Mouse (Mus musculus) c-Kit-positive CD71-positive TER-119-positive erythroid progenitor cells, embryonic 14.5 days (primary cell): ENCODE measurements at regions not wholly inside any gene's neighbourhood (a gene's known extent, or its start where the extent isn't known, plus 50 kb on each side); places are given as distances from the start of the nearest gene placed in this dataset.

ENCODE experiments used
- DNase-seq: peaks from one replicate; pipeline ENCODE4 v3.0.0-alpha.2; 2013; ENCODE audit warnings: low spot score

DNA sequence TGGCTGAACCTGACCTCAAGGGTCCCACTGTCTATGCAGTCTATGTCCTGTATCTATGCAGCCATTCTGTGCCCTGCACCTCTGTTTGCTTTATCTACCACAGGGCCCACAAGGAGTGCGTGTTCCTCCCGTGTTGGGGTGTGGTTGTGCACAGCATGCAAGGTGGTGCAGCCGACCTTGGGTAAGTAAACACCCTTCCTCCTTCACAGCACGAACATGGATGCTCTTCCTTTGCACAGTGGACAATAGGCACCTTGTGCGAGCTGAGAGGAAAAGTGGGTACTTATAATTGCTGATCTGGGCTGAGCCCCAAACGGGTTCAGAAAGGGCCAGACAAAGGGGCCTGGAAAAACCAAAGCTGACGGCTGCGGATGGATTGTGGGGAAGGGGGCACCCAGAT, 91.3 kb upstream of the 1600014C23Rik start:
- no peak for DNase-seq

DNA sequence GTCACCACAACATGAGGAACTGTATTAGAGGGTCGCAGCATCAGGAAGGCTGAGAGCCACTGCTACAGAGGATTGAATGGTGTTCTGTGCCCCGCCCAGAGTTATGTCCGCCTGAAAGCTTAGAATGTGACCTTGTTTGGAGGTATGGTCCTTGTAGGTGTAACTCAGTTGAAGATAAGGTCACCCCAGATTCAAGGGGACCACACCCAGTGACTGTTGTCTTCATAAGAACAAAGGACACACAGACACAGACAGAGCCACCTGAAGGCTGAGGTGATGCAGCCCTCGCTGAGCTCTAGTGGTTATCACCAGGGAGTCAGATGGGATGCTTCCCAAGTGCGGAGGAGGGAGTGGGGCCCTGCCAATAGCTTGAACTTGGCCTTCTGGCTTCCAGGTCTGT, 89.9 kb upstream of the 1600014C23Rik start:
- DNase-seq = no peak

DNA sequence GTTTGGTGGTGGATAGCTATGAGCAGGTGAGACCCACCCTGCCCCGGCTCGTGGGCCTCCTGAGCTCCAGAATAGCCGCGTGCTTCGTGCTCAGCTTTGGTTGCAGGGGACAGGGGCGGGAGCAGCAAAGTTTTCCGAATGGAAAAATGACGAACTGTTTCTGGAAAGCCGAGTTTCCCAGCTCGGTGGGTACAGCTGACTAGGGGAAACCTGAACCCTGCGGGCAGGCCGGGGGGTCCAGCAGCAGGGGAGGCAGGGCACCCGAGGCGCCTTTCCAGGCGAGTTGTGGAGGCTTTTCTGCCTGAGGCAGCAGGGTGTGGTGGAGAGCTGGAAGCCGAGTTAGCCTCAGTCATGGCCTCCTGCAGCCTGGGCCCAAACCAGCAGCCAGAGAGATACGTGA, 88.8 kb upstream of the 1600014C23Rik start:
- no peak for DNase-seq

DNA sequence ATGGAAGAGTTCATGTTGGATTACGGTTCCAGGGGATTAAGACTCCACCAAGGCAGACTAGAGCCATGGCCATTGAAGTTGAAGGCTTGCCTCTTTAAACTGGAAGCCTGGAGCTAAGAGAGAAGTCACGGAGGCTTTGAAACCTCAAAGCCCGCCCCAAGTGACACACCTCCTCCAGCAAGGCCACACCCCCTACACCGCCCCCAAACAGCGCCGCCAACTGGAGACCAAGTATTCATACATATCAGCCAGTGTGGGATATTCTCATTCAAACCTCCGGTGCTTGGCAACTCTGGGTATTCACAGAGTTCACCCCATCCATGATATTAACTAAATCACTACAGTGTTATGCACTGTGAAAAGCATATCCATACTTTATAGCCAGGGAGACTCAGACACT, 87.7 kb upstream of the 1600014C23Rik start:
- DNase-seq = no peak

DNA sequence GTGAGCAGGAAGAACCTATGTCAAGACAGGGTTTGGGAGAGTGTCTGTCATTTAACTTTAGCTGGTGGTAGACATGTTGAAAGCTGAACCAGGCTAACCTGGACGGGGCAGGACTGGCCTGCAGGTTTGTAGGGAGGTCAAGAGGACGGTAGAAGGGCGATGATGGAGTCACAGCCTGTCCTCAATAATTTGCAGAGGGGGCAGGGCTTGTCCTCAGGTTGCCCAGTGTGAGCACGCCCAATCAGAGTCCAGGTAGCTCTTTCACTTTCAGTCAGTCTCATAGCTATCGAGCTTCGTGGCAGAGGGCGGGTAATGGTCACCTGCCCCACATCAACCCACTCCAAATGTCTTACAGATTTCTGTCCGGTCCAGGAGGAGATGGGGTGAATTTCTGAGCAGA, 85.5 kb upstream of the 1600014C23Rik start:
- DNase-seq = no peak

DNA sequence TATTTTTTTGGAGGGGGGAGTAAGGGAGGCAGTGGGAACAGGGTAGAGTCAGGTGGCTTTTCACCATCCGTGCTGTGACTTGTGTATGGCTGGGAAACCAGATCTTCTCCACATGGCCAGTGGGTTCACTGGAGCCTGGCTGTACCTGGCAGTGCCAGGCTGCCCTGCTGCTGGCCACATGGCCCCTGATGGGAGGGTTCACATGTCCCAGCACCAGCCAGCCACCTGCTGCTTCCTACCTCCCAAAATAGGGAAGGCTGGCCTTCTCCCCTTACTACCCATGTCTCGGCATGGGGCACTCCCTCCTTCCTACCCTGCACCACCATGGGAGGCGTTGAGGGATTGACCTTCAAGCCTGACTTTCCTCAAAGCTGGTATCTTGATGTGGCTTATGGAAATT, 82.9 kb upstream of the 1600014C23Rik start:
- DNase-seq = no peak

DNA sequence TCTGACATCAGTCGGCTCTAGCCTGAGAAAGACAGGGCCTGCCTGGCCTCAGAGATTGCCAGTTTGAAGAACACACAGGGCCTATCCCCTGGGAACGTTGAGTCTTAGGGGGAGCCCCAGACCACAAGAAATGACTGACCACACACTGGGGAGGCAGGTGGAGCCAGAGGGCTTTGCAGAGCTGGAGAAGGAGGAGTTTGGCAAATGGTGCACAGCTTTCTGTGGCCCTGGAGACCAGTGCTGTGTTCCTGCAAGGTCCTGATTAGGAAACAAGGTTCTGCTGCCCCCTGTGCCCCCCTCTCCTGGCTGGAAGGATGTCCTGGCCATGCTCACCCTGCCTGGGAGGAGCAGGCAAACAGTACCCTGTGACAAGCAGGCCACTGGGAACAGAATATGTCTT, 82.2 kb upstream of the 1600014C23Rik start:
- DNase-seq = no peak

DNA sequence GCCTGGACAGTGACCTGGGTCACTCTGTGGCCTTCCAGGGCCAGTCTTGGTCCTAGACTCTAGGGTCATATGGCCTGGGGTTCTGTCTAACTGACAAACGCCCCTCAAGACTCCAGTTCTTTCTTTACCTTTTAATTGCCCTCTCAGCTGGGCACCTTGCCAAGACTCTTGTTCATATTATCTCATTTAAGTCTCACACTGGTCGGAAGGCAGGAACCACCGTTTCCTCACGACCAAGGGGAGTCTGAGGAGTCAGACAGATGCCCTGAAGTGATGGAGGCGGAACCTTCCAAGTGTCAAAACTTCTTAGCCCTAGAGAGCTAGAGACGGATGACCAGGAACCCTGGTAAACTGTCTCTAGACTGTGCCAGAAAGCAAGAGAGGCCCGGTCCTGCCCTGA, 81.7 kb upstream of the 1600014C23Rik start:
- DNase-seq = no peak

DNA sequence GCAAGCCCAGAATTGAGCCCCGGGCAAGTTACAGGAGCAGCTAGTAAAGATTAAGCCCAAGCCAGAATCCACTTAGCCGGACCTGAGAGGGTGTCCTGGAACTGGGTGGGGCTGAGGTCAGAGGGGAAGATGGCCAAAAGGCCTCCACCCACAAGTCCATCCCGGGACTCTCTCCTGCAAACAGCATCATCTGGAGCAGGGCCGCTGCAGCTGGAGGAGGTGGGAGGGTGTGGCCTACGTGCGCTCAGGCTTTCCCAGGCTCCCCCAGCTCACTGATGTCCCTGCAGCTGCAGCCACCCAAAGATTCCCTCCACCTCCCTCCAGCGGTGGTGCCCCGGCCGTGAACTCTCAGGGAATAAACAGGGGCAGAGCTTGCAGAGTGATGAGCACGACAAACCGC, 80.9 kb upstream of the 1600014C23Rik start:
- no peak for DNase-seq

DNA sequence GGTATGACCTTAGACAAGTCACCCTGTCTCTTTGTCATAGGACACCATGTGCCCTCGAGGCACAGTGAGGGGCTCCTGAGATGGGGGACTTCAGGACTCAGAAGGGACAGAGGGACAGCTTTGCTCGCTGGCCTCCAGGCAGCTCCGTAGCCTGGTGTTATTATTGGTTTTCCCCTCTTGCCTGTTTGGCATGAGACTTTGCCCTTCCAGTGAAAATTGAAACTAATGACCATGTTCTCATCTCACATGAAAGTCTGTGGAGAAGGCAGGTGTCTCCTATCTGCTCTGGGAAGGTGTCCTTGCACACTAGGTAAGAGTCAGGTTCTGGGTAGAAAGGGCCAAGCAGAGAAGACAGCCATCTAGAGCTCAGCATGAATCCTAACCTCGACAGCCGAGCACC, 80.3 kb upstream of the 1600014C23Rik start:
- DNase-seq = no peak

DNA sequence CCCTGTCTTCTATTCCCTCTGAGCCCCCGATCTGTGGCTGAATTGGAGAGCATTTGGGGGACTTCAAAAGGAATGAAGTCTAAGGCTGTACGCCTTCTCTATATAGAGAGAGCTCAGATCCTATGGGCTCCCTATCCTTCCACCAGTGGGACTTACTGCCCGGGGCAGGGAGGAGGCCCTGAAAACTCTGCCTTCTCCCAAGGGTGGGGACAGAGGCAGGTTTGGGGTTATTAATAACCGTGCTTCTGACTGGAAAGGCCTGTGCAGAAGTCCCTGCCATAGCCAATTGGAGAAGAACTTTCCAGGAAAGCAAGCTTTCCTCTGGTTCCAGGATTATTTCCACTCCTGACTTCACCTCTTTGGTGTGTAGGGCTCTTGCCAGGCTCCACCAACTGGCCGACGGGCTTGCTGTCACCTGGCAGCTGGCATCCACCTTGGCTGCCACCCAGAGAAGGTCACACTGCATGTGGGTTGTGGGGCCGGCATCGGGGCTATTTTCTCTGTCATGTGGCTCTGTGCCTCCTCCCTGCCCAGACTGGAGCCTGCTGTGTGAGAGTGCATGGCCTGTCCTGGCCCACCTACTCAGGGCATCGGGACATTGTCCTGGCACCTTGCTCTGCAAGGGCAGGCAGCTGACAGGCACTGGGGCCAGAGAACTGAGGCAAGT, 78.8 kb upstream of the 1600014C23Rik start:
- no peak for DNase-seq

DNA sequence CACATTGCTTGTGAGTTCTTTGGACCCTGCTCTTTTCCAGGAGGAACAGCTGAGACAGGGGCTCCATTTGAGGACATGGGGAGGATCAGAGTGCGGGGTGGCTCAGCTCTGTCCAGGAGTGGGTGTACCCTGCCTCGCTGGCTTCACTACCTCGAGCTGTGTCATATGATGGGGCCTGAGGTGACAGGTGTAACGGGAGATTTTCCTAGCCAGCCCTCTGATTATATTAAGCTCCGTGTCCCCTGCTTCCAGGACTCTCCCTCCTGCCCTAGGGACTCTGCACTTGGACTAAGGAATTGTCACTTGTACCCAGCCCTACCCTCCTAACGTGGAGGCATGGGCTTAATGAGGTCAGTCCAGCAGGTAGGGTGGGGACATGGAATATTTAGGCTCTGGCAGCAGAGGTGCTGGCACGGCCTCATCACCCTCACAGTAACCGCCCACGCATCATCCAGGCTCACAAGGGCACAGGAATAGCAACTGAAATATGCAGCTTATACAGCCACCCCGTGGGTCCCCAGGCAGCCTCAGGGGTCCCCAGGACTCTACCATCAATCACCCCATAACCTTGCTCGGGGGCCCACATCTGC, 78.1 kb upstream of the 1600014C23Rik start:
- DNase-seq = no peak

DNA sequence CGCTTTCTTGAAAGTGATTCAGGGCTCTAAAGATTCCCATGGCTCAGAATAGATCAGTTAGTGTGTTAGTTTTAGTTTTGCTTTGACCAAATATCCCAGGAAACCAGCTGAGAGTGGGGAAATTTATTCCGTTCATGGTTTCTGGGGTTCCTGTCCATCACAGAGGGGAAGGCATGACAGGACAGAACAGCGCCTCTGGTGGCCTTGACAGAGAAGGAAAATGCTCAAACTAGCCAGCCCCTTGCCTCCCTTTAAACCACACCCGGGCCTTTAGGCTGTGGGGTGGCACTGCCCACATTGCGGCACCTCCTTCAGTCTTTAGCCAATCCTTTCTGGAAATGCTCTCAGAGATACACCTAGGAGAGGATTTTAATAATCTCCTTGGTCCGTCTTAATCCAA, 76.1 kb upstream of the 1600014C23Rik start:
- no peak for DNase-seq

DNA sequence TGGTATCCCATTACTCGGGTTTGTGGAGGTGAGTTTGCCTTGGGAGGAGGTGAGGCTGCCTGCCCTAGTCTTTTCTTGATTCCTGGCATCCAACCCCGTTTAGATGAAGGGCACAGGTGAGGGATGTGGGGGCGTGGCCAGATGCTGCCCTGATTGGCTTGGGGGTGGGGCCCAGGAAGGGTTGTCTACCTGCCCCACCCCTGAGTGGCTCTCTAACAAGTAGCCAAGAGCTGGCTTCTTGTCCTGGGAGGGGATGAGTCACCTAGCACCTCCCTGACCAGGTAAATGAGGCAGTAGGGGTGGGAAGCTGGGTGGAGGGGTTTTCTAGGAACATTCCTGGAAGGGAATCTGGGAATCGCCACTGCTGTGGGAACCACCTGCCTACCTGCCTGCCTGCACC, 74.7 kb upstream of the 1600014C23Rik start:
- DNase-seq = no peak

DNA sequence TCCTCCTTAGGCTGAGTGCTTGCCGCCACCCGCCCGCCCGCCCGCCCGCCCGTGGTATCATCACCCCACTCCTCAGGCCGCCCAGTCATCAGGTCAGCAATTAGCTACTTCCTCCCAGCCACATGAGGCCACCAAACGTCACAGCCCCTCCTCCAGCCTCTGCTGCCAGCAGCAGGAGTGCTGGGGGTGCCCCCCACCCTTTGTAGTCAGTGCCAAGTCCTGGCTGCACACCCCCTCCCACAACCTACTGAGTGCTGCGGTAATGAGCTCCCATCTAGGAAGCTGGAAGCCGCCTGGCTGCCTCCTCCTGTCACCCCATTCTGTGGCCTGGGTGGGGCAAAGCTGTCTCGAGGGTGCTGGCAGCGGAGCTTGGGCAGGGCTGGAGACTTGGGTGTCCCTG, 73.8 kb upstream of the 1600014C23Rik start:
- no peak for DNase-seq

DNA sequence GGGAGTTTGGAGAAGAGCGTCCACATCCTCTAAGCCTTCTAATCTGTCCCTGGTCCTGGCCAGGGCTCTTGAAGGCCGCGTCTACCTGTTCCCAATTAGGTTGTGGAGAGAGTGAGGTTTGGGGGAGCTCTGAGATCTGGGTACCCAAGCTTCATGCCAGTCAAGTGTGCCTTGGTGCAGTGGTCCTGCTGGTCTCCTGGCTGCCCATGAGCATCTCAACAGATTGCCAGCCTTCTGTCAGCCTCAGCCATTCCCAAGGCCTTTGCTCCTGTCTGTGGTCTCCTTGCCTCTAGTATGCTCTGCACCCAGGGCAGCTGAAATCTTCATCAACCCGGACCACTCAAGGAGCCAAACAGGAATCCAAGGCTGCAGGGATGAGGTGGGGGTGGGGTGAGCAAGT, 73.2 kb upstream of the 1600014C23Rik start:
- DNase-seq = no peak

DNA sequence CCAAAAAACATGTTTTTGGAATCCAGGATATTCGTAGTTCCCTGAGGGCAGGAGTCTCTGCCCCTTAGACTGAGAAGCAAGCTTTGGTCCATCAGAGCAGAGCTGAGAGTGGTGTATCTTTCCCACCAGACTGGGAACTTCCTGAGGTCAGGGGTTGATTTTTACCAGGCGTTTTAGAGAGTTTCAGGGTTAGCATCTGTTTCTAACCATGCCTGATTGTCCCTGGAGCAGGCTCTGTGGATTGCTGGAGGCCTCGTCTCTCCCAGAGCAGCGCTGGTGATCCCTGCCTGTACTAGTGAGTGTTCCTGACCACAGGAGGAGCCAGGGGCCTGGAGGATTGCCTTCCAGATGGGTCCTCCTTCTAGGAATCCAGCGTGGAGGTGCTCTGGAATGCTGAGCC, 72.8 kb upstream of the 1600014C23Rik start:
- no peak for DNase-seq

DNA sequence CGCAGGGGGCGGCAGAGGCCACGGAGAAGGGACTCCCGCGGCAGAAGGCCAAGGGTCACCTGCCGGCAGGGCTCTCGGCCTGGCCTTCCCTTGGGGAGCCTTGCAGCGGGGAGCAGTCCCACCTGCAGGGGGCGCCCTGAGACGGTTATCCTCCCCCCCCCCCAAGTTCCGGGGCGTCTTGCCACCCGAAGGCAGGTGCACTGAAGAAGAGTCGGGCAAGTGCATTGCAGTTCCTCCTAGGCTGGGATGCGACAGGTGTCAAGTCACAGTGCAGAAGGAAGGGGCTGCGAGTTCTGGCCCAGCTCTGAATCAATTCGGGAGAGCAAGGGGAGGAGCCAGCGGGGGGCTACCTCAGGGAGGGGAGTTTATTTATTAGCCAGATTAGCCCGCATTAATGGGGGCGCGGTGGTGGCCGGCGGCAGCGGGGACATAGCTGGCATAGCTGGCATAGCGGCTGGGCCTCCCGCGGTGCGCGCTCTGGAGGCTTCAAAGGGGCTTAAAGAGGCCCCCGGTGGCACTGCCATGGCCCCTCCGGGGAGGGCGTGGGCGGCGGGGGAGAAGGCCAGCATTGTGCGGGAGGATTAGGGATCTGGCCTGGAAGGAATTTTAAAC, 71.9 kb upstream of the 1600014C23Rik start:
- no peak for DNase-seq

DNA sequence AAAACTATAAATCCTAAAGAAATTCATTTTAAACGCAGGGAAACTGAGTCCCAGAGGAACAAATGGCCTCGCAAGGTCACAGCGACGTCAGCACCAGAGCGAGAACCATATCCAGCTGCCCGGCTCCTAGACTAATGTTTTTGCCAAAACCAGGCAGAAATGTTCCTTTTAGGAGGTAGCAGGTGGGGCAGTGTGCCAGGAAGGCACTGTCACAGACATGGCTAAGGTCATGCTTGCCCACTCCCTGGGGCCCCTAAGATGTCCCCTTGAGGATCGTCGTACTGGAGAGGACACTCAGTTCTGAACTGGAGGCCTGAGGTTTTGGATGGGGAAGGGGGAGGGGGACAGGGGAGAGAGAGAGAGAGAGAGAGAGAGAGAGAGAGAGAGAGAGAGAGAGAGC, 69.7 kb upstream of the 1600014C23Rik start:
- no peak for DNase-seq

DNA sequence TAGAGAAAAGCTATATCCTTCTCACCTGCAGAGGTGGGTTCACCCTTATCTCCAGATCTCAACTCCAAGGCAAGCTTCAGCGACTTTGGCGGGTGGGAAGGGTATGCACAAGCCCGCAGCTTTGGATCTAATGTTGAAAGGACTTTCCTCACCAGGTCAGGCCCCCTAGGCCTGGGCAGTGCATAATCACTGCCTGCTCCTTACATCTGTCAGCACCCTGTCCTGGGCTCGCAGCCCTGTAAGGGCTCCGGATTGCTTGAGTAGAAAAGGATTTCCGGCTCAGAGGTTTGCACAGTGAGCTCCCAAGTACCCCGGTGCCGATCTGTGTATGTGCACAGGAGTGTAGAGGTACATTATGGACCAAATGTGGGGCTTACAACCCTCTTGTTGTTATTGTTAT, 68.8 kb upstream of the 1600014C23Rik start:
- DNase-seq = no peak

DNA sequence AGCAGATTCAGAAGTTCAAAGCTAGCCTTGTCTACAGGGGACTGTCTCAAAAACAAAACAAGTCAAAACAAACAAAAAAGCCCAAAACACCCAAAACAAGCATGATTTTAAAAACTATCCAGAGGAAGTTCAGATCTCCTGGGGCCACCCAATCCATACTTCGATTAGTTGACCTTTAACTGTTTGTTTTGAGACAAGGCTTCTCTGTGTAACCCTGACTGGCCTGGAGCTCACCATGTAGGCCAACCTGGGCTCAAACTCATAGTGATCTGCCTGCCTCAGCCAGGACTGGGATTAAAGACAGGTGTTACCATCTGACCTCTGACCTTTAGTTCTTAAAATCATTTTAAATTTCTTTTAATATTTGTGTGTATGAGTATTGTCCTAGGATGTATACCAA, 66.1 kb upstream of the 1600014C23Rik start:
- DNase-seq = no peak

DNA sequence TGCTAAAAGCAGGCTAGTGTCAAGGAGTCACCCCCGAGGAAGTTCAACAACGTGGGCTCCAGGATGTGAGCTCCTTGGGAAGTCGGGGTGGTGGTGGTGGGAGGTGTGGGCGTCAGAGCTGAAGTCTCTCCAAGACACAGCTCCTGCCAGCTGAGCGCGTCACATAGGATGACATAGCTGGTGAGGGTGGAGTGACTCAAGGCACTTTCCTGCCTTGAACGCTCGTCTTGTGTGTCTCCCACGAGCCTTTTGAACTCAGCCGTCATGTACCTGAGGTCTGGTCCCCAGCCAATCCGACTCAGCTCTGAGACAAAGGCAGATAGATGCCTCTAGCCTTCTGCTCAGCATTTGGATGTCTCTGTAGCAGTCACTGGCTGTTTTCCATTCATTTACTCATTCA, 65.4 kb upstream of the 1600014C23Rik start:
- DNase-seq = no peak

DNA sequence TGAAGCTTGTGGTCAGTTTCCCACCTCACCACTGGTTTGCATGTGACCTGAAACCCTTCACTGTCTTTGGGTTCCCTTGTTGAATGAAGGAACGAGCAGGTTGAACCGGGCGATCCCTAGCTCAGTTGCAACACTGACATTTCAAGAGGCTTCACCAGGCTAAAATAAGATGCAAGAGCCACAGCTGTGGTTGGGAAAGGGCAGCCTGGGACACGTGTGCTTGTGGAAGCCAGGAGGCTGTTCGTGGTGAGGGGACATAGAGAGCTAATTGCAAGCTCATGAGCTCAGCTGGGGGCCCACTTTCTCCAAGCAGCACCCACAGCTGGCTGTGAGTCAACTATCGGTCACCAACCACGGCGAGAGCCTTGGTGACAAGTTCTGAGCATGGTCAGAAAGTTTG, 64.8 kb upstream of the 1600014C23Rik start:
- no peak for DNase-seq

DNA sequence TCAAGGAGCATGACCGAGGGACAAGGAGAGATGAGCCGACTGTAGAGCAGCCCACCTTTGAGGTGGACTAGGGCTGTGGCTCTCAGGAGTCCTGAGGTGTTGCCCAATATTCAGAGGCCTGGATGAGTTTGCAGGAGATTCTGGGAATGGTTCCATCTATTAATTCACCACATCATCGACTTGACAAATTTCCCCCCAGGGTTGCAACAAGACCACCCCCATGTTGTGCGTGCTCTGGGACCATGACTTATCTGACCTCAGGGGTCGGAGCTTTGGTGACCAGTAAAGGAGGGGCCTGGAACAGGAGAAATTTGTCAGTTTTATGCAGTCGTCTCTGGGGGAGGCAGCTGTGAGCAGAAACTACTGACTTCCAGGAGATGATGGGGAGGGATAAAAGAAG, 63.5 kb upstream of the 1600014C23Rik start:
- DNase-seq = no peak
